Mouse (Mus musculus) lung, adult 2 months (tissue): ENCODE measurements around the gene Gusb.

Experiments
- CTCF ChIP-seq: fragments of 200-500 bp; IDR thresholded peaks from 2 replicates; pipeline ENCODE4 v1.5.1; 2011; ENCODE audit warnings: mild to moderate bottlenecking, low read length, control low read depth; ENCODE audit not compliant: insufficient read depth
- POLR2A ChIP-seq: fragments of 200-500 bp; IDR thresholded peaks from 2 replicates; pipeline ENCODE4 v1.6.1; 2011; ENCODE audit warnings: low read depth, mild to moderate bottlenecking, control low read depth, low read length, borderline replicate concordance; ENCODE audit errors: extremely low read depth

DNA sequence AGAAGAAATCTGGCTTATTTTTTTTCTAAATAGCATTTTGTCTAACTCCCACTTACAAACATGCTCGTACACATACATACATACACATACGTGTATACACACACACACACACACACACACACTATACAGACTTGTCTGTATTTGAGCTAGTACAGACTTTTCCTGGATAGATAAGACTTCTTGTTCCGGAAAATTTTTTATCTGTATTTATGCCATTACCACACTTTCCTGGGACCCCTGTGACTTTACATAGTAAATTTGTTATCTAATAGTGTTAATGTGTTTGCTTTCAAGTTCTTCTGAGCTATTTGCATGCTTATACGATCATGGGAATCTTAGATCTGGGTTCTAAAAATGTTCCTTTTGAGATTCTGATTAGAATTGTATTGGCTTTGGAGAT is 50.7 kb downstream of the Gusb start:
- TF ChIP-seq POLR2A (no peak), CTCF (no peak)
